Mouse (Mus musculus) B cell, adult 62 days (primary cell): ENCODE results near the gene Rho. TPM values are rescaled to one million over a fixed set of nuclear protein-coding genes. Genes with fewer than 3 reads are reported as not detected.

Source experiments
- total RNA-seq: library from RNA; stranded (reverse); gene quantifications from 4 replicates; pipeline ENCODE4 v1.2.4, GENCODE M21; 2023

Gene Rho
- total RNA-seq, result not detected in 4 replicates

DNA sequence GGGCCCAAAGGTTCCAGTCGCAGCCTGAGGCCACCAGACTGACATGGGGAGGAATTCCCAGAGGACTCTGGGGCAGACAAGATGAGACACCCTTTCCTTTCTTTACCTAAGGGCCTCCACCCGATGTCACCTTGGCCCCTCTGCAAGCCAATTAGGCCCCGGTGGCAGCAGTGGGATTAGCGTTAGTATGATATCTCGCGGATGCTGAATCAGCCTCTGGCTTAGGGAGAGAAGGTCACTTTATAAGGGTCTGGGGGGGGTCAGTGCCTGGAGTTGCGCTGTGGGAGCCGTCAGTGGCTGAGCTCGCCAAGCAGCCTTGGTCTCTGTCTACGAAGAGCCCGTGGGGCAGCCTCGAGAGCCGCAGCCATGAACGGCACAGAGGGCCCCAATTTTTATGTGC is at the start of gene Rho:
Gene Rho, plus strand, starts transcription at position 110 of the 400 bp plus-strand sequence.

DNA sequence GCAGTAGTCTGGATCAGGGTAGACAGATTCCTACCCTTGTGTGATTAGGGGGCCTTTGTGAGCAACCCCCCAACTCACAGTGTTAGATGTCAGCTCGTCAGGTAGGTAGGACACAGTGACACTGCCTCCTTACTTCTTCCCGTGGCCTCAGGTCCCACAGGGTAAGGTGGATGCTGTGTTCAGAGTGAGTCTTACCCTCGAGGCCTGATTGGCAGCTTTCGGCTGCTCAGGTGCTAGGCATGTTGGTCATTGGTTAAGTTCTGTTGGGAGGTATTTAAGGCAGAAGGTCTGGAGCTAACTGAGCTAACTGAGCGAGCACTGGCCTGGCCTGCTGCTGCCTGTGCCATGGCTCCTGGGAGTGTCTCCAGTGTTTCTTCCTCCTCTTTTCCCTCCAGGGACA is 13.1 kb downstream of the Rho start, which contains the start of gene H1foo:
Gene H1foo, plus strand, starts transcription at position 301 of the 400 bp plus-strand sequence.

Other genes with a start within 250 kb of the Rho start
- gene Tmem40, start 169.3 kb upstream of the Rho start, total RNA-seq, result 0.92 TPM in 1 of 4 replicates, not detected in the others
- 5.3 to 6.8 TPM (median 6.4 TPM) in 4 replicates for gene Cand2, start 157.2 kb upstream of the Rho start, total RNA-seq
- 2,398 to 2,648 TPM (median 2,491 TPM) in 4 replicates for gene Rpl32, start 123.0 kb upstream of the Rho start, total RNA-seq
- gene Efcab12, start 93.3 kb upstream of the Rho start, total RNA-seq, result 0.21 TPM in 1 of 4 replicates, not detected in the others
- 21.1 to 27.1 TPM (median 22.1 TPM) in 4 replicates for gene Mbd4, start 78.4 kb upstream of the Rho start, total RNA-seq
- gene Ift122, start 78.3 kb upstream of the Rho start, total RNA-seq, result 3.0 to 5.5 TPM (median 4.0 TPM) in 4 replicates
- gene H1foo, start 13.2 kb downstream of the Rho start, total RNA-seq, result not detected in 4 replicates
- gene Plxnd1, start 63.3 kb downstream of the Rho start, total RNA-seq, result 34.0 to 45.2 TPM (median 39.3 TPM) in 4 replicates